Mouse (Mus musculus): ENCODE measurements around the gene Umodl1.
A peak's percentile ranks its signal among the peaks of the same experiment; 100 is the strongest.

Umodl1 gene

GRCm38 (mm10) chr17:30990254-30990653 is 35.8 kb downstream of the Umodl1 start:
- peak in 1 of 2 experiments; percentile 63 for DNase-seq (ENCODE audit: inconsistent age in 2 of 2, low spot score in 1 of 2)

- DNase-seq (ENCODE audit: inconsistent age in 2 of 2, low spot score in 1 of 2) = no peak
These were observed 41.9 kb downstream of the Umodl1 start for GRCm38 (mm10) chr17:30996296-30996695.

DNA sequence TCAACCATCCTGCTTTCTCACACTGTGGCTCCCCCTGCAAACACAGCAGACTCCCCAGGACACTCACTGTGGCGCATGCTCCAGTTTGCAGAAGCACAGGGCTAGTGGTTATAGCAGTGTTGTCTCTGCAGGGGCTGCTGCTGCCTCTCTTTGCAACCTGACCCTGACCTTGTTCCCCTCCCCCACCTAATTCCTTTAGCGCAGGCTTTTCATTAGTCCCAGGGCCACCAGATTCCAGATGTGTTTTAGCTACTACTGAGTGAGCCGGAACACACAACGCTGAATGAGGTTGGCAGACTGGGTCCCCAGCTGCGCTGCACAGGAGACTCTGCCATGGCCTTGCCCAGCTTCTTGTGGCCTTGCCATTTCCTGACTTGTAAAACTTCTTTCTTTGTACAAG is 46.5 kb downstream of the Umodl1 start:
- DNase-seq (ENCODE audit: inconsistent age in 2 of 2, low spot score in 1 of 2) = no peak

DNA sequence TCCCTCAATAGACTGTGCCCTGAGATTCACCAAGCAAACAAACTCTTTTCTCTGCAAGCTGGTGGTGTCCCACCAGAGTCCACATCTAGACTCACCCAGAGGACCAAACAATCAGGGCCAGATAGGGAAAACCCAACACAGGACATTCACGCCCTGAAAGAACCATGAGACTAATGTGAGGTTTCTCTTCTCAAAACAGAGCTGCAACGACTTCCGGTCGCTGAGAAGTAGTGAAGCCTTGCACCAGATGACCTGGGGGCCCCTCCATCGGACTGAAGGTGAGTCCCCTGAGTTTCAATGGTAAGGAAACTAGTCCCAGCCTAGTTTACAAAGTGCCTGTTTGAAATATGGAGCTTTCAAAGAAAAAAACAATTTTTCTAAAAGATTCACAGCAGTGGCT is 48.2 kb downstream of the Umodl1 start:
- DNase-seq (ENCODE audit: inconsistent age in 2 of 2, low spot score in 1 of 2) = no peak

DNA sequence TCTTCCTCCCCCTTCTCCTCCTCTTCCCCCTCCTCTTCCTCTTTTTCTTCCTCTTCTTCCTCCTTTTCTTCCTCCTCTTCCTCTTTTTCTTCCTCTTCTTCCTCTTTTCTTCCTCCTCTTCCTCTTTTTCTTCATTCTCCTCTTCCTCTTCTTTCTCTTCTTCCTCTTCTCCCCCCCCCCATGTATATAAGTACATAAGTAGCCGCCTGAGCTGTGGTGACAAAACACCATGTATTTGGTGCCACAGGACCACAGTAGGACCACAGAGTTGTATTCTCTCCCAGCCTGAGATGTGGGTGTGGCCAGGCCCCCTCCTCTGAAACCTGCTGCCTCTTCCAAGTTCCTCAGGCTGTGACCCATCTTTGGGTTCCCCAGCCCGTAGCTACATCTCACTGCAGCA is 50.8 kb downstream of the Umodl1 start:
- no peak for DNase-seq (ENCODE audit: inconsistent age in 2 of 2, low spot score in 1 of 2)

DNA sequence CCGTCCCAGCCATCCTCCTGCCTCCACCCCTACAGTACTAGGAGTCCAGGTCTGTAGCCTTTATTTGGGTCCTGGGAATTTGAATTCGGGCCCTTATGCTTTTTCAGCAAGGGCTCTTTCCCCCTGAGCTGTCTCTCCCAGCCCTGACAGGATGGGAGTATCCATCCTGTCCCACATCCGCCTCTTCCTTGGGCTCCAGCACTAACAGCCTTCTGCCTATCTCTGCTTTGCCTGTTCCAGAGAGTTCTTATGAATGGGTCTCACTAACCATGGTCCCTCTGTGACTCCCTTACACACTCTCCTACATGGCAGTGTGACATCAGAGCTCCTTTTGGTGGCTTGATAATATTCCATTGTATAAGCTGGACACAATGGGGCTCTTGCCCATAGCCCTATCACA is 52.9 kb downstream of the Umodl1 start:
- no peak for DNase-seq (ENCODE audit: inconsistent age in 2 of 2, low spot score in 1 of 2)

- DNase-seq (ENCODE audit: inconsistent age in 2 of 2, low spot score in 1 of 2) = no peak
These were observed 54.0 kb downstream of the Umodl1 start for GRCm38 (mm10) chr17:31008416-31008815.

DNA sequence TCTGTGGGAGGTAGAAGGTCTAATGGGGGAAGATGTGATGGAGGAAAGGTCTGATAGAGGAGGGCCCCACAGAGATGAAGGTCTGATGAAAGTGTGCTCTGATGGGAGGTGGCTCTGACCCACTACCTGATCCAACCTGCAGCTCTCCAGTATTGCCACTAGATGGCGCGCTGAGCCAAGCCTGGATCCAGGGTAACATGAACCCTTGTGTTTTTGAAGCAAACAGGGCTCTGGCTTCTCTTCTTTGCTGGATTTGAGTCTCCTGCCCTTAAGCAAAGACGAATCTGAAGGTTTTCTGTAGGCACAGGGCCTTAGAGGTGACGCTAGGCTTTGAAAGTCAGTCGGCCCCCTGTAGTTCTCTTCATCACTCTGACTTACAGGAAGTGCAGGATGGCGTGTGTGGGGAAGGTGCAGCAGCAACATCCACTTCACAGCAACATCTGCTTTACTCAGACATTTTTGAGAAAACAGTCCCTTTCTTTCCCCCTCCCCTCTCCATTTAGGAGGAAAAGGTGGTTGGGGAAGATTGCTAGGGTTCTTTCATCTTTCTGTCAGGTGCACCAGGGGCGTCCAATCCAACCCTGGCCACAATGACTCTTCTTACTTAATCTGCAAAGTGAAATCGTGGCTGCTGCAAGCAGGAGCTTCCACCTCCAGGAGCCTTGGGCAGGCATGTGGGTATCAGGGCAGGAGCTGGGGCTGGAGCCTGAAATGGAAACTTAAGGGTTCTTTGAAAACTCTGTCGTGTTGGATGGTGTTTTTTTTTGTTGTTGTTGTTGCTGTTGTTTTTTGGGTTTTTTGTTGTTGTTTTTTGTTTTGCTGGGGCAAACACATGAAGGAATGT is 57.3 kb downstream of the Umodl1 start:
- DNase-seq (ENCODE audit: inconsistent age in 2 of 2, low spot score in 1 of 2) = peak; percentile 10 to 73

GRCm38 (mm10) chr17:31018267-31018666 is 63.8 kb downstream of the Umodl1 start:
- peak; percentile 28 to 81 for DNase-seq (ENCODE audit: inconsistent age in 2 of 2, low spot score in 1 of 2)

DNA sequence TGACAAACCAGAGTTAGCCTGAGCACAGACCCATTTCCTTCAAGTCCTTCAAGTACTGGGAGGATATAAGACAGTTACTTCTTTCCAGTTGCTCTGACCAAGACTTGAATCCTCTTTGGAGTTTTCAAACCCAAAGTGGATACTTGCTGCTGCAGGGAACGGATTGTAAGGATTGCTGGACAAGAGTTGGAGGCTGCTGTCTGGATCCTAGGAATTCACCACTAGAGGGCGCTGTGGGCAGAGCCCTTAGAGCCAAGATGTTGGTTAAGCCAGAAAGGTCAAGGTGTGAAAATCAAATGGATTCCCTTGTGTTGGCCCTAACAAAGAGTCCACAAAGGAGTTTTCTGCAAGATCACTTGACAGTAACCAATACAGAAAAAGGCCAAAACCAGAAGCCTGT is 65.1 kb downstream of the Umodl1 start:
- peak; percentile 47 to 87 for DNase-seq (ENCODE audit: inconsistent age in 2 of 2, low spot score in 1 of 2)

DNA sequence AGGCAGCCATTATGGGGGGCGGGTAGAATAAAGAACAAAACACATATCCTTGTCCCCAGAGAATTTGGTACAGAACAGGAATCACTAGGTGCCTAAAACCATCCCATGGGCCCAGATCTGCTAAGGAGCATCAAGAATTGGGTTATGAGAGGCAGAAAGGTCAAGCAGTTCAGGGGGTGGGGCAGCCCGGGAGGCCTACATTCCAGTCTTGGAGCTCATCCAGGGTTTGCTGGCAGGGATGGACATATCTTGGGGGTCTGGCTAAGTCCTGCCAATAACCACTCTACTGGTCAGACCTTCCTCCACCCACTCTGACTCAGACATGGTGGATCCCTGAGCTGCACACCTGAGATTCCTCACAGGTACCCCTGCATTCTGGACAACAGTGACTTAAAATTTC is 65.6 kb downstream of the Umodl1 start:
- DNase-seq (ENCODE audit: inconsistent age in 2 of 2, low spot score in 1 of 2) = no peak

DNA sequence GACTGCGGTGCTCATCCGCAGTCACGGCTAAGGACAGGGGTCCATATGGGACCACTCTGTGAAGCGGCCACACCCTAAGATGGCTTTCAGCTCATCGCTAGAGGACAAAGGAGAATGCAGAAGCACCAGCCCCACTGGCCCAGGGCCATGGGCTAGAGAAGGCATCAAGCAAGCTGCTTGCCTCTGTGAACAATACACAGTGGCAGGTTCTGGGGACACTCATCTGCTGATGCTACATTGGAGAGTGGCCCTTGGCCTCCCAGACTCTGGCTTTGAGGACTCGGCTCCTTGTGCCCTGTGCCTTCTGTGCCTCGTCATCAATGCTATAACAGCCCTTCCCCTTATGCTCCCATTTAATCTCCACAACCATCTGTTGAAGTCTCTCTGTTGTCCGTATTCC is 66.8 kb downstream of the Umodl1 start:
- DNase-seq (ENCODE audit: inconsistent age in 2 of 2, low spot score in 1 of 2) = no peak

DNA sequence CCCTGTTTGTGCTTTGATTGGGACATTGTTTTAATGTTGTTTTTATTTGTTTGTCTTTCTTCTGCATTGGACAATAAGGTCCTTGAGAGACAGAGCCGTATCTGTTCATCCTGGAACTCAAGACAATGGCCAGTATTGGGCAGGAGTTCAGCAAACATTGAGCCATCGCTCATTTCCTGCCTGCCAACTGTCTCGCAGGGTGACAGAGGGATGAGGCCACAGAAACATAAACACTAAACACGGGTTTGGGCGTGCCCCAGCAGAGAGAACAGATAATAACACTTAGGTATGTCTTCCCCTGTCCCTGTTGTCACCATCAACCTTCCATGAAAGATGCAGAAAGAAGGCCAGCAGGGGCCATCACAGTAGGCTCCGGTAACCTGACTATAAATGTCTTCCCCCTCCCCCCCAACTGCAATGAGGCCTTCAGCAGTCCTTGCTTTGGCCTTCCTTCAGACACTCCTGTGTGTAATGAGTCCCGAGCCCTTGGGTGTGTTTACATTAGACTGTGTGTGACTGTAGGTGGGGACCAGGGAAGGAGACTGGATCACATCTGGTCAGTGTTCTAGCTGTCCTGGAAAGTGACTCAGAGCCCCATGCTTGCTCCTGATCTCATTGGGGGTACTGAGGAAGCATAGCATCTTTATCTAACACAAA is 69.8 kb downstream of the Umodl1 start:
- DNase-seq (ENCODE audit: inconsistent age in 2 of 2, low spot score in 1 of 2) = peak in 1 of 2 experiments; percentile 55

GRCm38 (mm10) chr17:31024782-31025125 is 70.3 kb downstream of the Umodl1 start:
- DNase-seq (ENCODE audit: inconsistent age in 2 of 2, low spot score in 1 of 2) = peak in 1 of 2 experiments; percentile 73

DNA sequence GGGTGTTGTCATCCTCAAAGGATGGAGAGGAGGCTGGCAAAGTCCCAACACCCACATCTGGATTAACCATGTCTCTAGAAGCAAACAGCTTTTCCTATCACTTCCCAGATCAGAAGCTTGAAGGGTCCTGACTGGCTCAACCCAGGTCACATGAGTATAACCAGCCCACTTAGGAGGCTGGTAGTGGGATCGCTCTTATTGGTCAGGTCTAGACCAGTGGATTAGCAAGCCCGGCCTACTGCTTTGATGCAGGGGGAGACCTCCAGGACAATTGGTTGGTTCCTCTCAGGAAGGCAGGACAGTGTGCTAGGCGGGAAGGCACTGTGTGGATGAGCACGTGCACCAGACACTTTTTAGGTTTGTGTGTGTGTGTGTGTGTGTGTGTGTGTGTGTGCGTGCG is 72.5 kb downstream of the Umodl1 start:
- no peak for DNase-seq (ENCODE audit: inconsistent age in 2 of 2, low spot score in 1 of 2)

DNA sequence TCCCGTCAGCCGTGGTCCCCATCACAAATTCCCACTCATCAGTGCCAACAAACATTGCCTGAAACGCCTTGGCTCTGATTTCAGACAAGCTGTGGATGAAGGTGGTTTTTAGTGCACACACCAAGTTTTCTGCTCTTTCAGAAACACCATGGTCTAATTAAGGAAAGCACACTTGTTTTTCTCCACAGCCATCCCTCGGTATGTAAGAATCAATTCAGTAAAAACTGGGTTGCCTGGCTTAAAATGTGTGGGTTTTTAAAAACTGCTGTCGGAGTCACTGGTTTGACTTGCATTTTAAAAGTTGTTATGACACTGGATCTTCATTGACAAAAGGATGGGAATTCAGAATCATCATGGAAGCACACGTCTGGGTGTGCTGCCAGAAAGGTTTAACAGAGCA is 73.3 kb downstream of the Umodl1 start:
- no peak for DNase-seq (ENCODE audit: inconsistent age in 2 of 2, low spot score in 1 of 2)

GRCm38 (mm10) chr17:31028821-31029370 is 74.5 kb downstream of the Umodl1 start:
- DNase-seq (ENCODE audit: inconsistent age in 2 of 2, low spot score in 1 of 2) = no peak

DNA sequence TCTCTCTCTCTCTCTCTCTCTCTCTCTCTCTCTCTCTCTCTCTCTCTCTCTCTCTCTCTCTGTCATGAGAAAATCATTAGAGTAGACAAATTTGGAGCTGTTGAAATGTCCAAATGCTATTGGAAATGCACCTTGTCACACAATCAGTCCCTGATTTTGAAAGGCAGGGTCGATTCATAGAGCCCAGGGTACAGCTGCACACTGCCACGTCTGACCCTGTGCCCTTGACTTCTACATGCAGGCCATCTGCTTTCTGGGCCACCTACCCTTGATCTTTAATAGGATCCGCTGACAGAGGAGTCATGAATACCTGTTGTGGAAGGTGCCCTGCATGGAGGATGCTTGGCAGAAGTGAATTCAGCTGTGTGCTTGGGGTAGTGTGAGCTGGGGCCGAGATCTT is 75.0 kb downstream of the Umodl1 start:
- DNase-seq (ENCODE audit: inconsistent age in 2 of 2, low spot score in 1 of 2) = no peak

GRCm38 (mm10) chr17:31032341-31032740 is 77.9 kb downstream of the Umodl1 start:
- no peak for DNase-seq (ENCODE audit: inconsistent age in 2 of 2, low spot score in 1 of 2)

GRCm38 (mm10) chr17:31033251-31033650 is 78.8 kb downstream of the Umodl1 start:
- no peak for DNase-seq (ENCODE audit: inconsistent age in 2 of 2, low spot score in 1 of 2)

DNA sequence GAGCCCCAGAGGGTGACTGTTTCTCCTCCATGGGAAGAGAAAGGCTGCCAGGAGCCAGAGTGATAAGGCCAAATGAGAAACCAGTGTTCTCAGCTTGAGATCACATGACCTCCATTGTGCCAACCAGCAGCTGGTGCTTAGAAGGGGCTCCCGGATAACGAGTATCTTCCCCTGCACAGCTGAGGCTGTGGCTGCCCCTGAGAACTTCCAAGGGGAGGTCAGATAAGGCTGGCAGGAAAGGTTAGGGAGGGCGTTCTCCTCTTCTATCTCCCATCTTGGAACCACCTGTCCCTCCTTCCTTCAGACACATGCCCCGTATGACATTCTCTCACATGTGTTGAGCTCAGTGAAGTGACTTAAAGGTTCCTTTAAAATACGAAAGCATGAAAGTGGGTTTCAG is 79.7 kb downstream of the Umodl1 start:
- DNase-seq (ENCODE audit: inconsistent age in 2 of 2, low spot score in 1 of 2) = no peak

DNA sequence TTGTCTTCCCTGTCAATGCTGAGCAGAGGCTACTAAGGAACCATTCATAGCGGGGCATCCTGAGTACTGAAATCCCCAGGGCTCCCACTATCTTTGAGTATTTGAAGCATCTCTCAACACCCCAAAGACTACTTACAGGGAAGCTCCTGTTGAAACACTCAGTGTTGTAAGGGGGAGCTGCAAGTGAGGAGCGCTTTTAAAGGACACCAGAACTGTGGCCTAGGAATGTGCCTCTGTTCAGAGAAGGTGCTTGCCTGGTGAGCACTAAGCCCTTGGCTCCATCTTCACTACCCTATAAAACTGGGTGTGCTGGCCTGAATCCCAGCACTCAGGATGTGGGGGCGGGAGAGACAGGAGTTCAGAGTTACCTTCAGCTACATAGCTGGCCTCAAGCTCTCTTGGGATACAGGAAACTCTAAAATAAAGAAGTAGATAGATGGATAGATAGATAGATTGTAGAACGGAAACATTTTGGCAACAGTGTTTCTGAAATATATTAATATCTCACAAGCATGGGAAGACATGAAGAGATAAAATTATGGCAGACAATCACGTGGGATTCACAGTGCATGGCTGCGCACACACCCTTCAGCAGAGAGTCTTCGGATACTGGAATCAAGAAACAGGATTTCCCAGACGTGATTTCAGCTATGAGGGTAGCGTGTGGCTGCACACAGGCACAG is 80.4 kb downstream of the Umodl1 start:
- no peak for DNase-seq (ENCODE audit: inconsistent age in 2 of 2, low spot score in 1 of 2)
